Mouse (Mus musculus) MEL (cell line): ENCODE results near the gene Arl15. TPM values are rescaled to one million over a fixed set of nuclear protein-coding genes. Genes with fewer than 3 reads are reported as not detected.
A peak's percentile ranks its signal among the peaks of the same experiment; 100 is the strongest.

ENCODE experiments used
- DNase-seq: peaks from one replicate; pipeline ENCODE4 v3.0.0; 2011; ENCODE audit warnings: low read depth, low spot score
- H3K27ac ChIP-seq: 2 replicates; pipeline ENCODE4 v1.5.1; 2012; ENCODE audit warnings: low read depth, mild to moderate bottlenecking, control low read depth, low read length, moderate library complexity; ENCODE audit not compliant: control insufficient read depth
- H3K27me3 ChIP-seq, 2 experiments: fragments of 150-350 bp in 1 of 2; sonication (generic) in 1 of 2; 2 replicates each; pipeline ENCODE4 v1.6.1; 2012; ENCODE audit warnings: low read length in 2 of 2, mild to moderate bottlenecking in 2 of 2, improper control_type of control experiment in 1 of 2, moderate library complexity in 1 of 2; ENCODE audit not compliant: insufficient read depth in 2 of 2, control insufficient read depth in 1 of 2
- H3K36me3 ChIP-seq, 2 experiments: 2 replicates each; pipeline ENCODE4 v1.6.1; 2012 to 2014; ENCODE audit warnings: low read length in 2 of 2, improper control_type of control experiment in 1 of 2, inconsistent platforms in 1 of 2, mild to moderate bottlenecking in 1 of 2; ENCODE audit not compliant: insufficient read depth in 2 of 2, control insufficient read depth in 1 of 2
- H3K4me1 ChIP-seq, 2 experiments: fragments of 150-350 bp in 1 of 2; sonication (generic) in 1 of 2; 2 replicates each; pipeline ENCODE4 v1.6.1; 2012; ENCODE audit warnings: low read length in 2 of 2, improper control_type of control experiment in 1 of 2, mild to moderate bottlenecking in 1 of 2; ENCODE audit not compliant: insufficient read depth in 2 of 2, control insufficient read depth in 1 of 2
- H3K4me3 ChIP-seq, 2 experiments: fragments of 150-350 bp in 1 of 2; sonication (generic) in 1 of 2; 2 replicates each; pipeline ENCODE4 v1.5.1; 2012; ENCODE audit warnings: low read depth in 2 of 2, low read length in 2 of 2, mild to moderate bottlenecking in 2 of 2, moderate library complexity in 2 of 2, control low read depth in 1 of 2, improper control_type of control experiment in 1 of 2; ENCODE audit not compliant: control insufficient read depth in 1 of 2, insufficient read depth in 1 of 2
- H3K79me2 ChIP-seq: 2 replicates; pipeline ENCODE4 v1.6.1; 2012; ENCODE audit warnings: mild to moderate bottlenecking, low read length, moderate library complexity; ENCODE audit not compliant: control insufficient read depth, poor library complexity, insufficient read depth
- H3K9ac ChIP-seq: 2 replicates; pipeline ENCODE4 v1.6.1; 2012; ENCODE audit warnings: low read depth, mild to moderate bottlenecking, control low read depth, low read length, moderate library complexity; ENCODE audit not compliant: control insufficient read depth, poor library complexity, severe bottlenecking
- H3K9me3 ChIP-seq: fragments of 150-350 bp; sonication (generic); replicated peaks from 2 replicates; pipeline ENCODE4 v1.6.1; 2012; ENCODE audit warnings: mild to moderate bottlenecking, low read length, improper control_type of control experiment, moderate library complexity; ENCODE audit not compliant: insufficient read depth
- BHLHE40 ChIP-seq: IDR thresholded peaks from 2 replicates; pipeline ENCODE4 v1.6.1; 2012; ENCODE audit warnings: low read depth, mild to moderate bottlenecking, inconsistent platforms, low read length, improper control_type of control experiment, borderline replicate concordance
- CTCF ChIP-seq, 3 experiments: IDR thresholded peaks in 2 of 3; conservative IDR thresholded peaks in 1 of 3; 2 replicates each; pipeline ENCODE4 v1.5.1; 2011 to 2012; ENCODE audit warnings: low read length in 3 of 3, low read depth in 2 of 3, mild to moderate bottlenecking in 2 of 3, improper control_type of control experiment in 1 of 3, inconsistent platforms in 1 of 3, mixed read lengths in 1 of 3, moderate library complexity in 1 of 3; ENCODE audit not compliant: control insufficient read depth in 1 of 3, insufficient read depth in 1 of 3, poor library complexity in 1 of 3, severe bottlenecking in 1 of 3
- EP300 ChIP-seq, 2 experiments: IDR thresholded peaks; 2 replicates each; pipeline ENCODE4 v1.6.1; 2011; ENCODE audit warnings: improper control_type of control experiment in 2 of 2, low read length in 2 of 2, low read depth in 1 of 2, mild to moderate bottlenecking in 1 of 2
- ETS1 ChIP-seq: IDR thresholded peaks from 2 replicates; pipeline ENCODE4 v1.6.1; 2012; ENCODE audit warnings: low read depth, mild to moderate bottlenecking, inconsistent platforms, low read length, improper control_type of control experiment, moderate library complexity
- GABPA ChIP-seq: IDR thresholded peaks from 2 replicates; pipeline ENCODE4 v1.6.1; 2012; ENCODE audit warnings: low read depth, mild to moderate bottlenecking, inconsistent platforms, low read length, improper control_type of control experiment, moderate library complexity
- GATA1 ChIP-seq: IDR thresholded peaks from 2 replicates; pipeline ENCODE4 v1.6.1; 2011; ENCODE audit warnings: low read depth, low read length, improper control_type of control experiment
- HCFC1 ChIP-seq: IDR thresholded peaks from 2 replicates; pipeline ENCODE4 v1.6.1; 2012; ENCODE audit warnings: low read depth, mild to moderate bottlenecking, inconsistent platforms, low read length, improper control_type of control experiment, moderate library complexity
- JUND ChIP-seq: IDR thresholded peaks from 2 replicates; pipeline ENCODE4 v1.6.1; 2011; ENCODE audit warnings: low read depth, mild to moderate bottlenecking, improper control_type of control experiment, low read length
- MAX ChIP-seq: IDR thresholded peaks from 2 replicates; pipeline ENCODE4 v1.6.1; 2011; ENCODE audit warnings: low read length, improper control_type of control experiment
- MEF2A ChIP-seq: IDR thresholded peaks from 2 replicates; pipeline ENCODE4 v1.6.1; 2014; ENCODE audit warnings: low read depth, mild to moderate bottlenecking, inconsistent platforms, low read length, improper control_type of control experiment; ENCODE audit not compliant: poor library complexity, insufficient replicate concordance, severe bottlenecking; ENCODE audit errors: extremely low read depth
- MXI1 ChIP-seq: IDR thresholded peaks from 2 replicates; pipeline ENCODE4 v1.6.1; 2011; ENCODE audit warnings: mild to moderate bottlenecking, low read depth, low read length, improper control_type of control experiment
- MYB ChIP-seq: IDR thresholded peaks from 2 replicates; pipeline ENCODE4 v1.6.1; 2011; ENCODE audit warnings: mild to moderate bottlenecking, low read depth, low read length, improper control_type of control experiment
- NELFE ChIP-seq: IDR thresholded peaks from 2 replicates; pipeline ENCODE4 v1.6.1; 2011; ENCODE audit warnings: low read depth, low read length, improper control_type of control experiment
- POLR2AphosphoS5 ChIP-seq: IDR thresholded peaks from 2 replicates; pipeline ENCODE4 v1.6.1; 2012; ENCODE audit warnings: low read depth, borderline replicate concordance, mild to moderate bottlenecking, inconsistent platforms, low read length, moderate library complexity, mixed read lengths
- RAD21 ChIP-seq: IDR thresholded peaks from 2 replicates; pipeline ENCODE4 v1.6.1; 2011; ENCODE audit warnings: mild to moderate bottlenecking, low read depth, low read length, improper control_type of control experiment
- SIN3A ChIP-seq: IDR thresholded peaks from 2 replicates; pipeline ENCODE4 v1.6.1; 2012; ENCODE audit warnings: low read length, improper control_type of control experiment, inconsistent platforms
- SMC3 ChIP-seq: IDR thresholded peaks from 2 replicates; pipeline ENCODE4 v1.6.1; 2011; ENCODE audit warnings: low read depth, low read length, improper control_type of control experiment
- TBP ChIP-seq: IDR thresholded peaks from 2 replicates; pipeline ENCODE4 v1.8.0; 2011; ENCODE audit warnings: low read depth, low read length, improper control_type of control experiment
- TCF12 ChIP-seq: IDR thresholded peaks from 2 replicates; pipeline ENCODE4 v1.6.1; 2014; ENCODE audit warnings: low read depth, mild to moderate bottlenecking, inconsistent platforms, low read length, improper control_type of control experiment, moderate library complexity
- UBTF ChIP-seq: IDR thresholded peaks from 2 replicates; pipeline ENCODE4 v1.6.1; 2012; ENCODE audit warnings: low read depth, mild to moderate bottlenecking, inconsistent platforms, low read length, improper control_type of control experiment, moderate library complexity, borderline replicate concordance; ENCODE audit not compliant: insufficient read depth
- USF1 ChIP-seq: IDR thresholded peaks from 2 replicates; pipeline ENCODE4 v1.6.1; 2014; ENCODE audit warnings: low read depth, mild to moderate bottlenecking, inconsistent platforms, low read length, improper control_type of control experiment, moderate library complexity
- ZC3H11A ChIP-seq: IDR thresholded peaks from 2 replicates; pipeline ENCODE4 v1.6.1; 2012; ENCODE audit warnings: low read depth, mild to moderate bottlenecking, inconsistent platforms, low read length, improper control_type of control experiment
- ZKSCAN1 ChIP-seq: IDR thresholded peaks from 2 replicates; pipeline ENCODE4 v1.6.1; 2012; ENCODE audit warnings: low read depth, mild to moderate bottlenecking, inconsistent platforms, low read length, improper control_type of control experiment, moderate library complexity
- ZMIZ1 ChIP-seq: IDR thresholded peaks from 2 replicates; pipeline ENCODE4 v1.6.1; 2012; ENCODE audit warnings: low read depth, mild to moderate bottlenecking, inconsistent platforms, low read length, improper control_type of control experiment, moderate library complexity
- ZNF384 ChIP-seq: IDR thresholded peaks from 2 replicates; pipeline ENCODE4 v1.6.1; 2012; ENCODE audit warnings: low read depth, mild to moderate bottlenecking, inconsistent platforms, low read length, improper control_type of control experiment
- polyA plus RNA-seq, 2 experiments: library from polyadenylated mRNA; stranded (reverse) in 1 of 2; unstranded in 1 of 2; fragments of >175 nt in 1 of 2; fragments of >200 nt in 1 of 2; gene quantifications; 2 replicates each; pipeline versions ENCODE4 v1.2.1 to v1.2.4; 2012; ENCODE audit warnings: low replicate concordance in 2 of 2, low read depth in 1 of 2; ENCODE audit not compliant: insufficient read length in 2 of 2, insufficient read depth in 1 of 2, missing spikeins in 1 of 2
- total RNA-seq: library from RNA; depleted of rRNA; stranded (reverse); fragments of 300-350 nt; gene quantifications from 2 replicates; pipeline ENCODE4 v1.2.3, GENCODE M21; 2012

Arl15 gene
- total and polyA plus RNA-seq, 3 experiments, result 3.6 to 5.8 TPM; not detected in 1

DNA sequence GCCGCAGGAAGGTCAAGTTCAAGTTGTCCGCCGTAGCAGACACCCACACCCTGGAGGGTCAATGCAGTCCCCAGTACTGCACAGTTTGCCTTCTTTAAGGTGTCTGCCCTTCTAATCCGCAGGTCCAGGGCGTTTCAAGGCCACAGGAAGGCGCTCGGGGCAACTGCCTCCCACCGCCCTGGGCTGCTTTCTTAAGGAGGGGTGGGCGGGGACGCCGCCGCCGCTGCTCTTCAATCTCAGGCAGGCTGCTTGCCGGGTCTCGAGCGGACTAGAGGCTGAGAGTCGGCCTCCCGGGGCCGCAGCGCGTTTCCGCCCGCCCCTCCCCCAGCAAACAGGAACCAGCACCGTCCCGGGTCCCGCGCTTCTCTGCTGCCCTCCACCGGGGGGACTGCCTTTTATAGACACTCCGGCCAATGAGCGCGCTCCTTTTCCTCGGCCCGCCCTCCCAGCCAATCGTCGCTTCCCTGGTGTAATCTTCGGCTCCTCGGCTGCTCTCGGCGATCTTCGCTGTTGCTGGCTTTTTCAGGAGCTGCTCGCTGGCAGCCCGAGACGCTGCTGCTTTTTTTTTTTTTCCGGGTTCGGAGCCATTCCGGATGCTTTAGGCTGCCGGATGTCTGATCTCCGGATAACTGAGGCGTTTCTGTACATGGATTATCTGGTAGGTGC is at the start of gene Arl15 (continued):
- TF ChIP-seq MEF2A, result no peak
- TF ChIP-seq TCF12, result peak; percentile 71; the same call in 1 of the 2 replicates
- TF ChIP-seq RAD21, result no peak
- peak in 1 of 2 experiments; percentile 39; a peak in 2 of 4 replicates for TF ChIP-seq EP300 (IDR thresholded peaks at IDR 0.05; ENCODE audit: low read depth in 1 of 2, low read length in 2 of 2)

DNA sequence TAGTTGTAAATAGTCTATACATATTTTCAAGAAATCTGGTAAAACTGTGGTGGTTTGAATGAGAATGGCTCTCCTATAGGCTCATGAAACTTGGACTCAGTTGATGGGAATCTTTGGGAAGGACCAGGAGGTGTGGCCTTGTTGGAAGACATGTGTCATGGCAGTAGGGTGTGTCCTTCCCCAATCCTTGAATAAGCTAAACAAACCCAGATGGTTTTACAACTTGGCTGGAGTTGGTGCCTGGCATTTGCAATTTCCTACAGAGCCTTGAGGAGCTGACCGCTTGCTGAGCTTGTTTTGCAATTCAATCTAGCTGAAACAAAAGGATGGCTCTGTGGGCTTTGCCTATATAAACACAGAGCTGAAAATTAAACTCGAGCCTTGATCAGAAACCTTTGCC is 49.0 kb upstream of the Arl15 start:
- H3K27ac ChIP-seq, result no peak overlapping the region
- no peaks in the 10 kb centered on the region for H3K4me1 ChIP-seq
- H3K36me3 ChIP-seq, result no peaks in the 10 kb centered on the region
- H3K9me3 ChIP-seq, result no peaks in the 10 kb centered on the region
- no peak for DNase-seq
- H3K9ac ChIP-seq, result no peak overlapping the region
- H3K79me2 ChIP-seq, result no peaks in the 10 kb centered on the region
- H3K27me3 ChIP-seq, result no peaks in the 10 kb centered on the region
- H3K4me3 ChIP-seq, result no peak overlapping the region
- TF ChIP-seq SMC3 (no peak), MAX (no peak), JUND (no peak), EP300 (IDR thresholded peaks at IDR 0.05; ENCODE audit: low read depth in 1 of 2, low read length in 2 of 2) (no peak), ZC3H11A (no peak), SIN3A (no peak), CTCF (IDR thresholded peaks at IDR 0.05 in 2 of 3, conservative IDR thresholded peaks at IDR 0.05 in 1 of 3; ENCODE audit: control insufficient read depth in 1 of 3, insufficient read depth in 1 of 3, low read depth in 2 of 3, low read length in 3 of 3, poor library complexity in 1 of 3, severe bottlenecking in 1 of 3) (no peak), ETS1 (no peak), GABPA (no peak), NELFE (no peak), UBTF (no peak), ZNF384 (no peak), TCF12 (no peak), ZMIZ1 (no peak), TBP (no peak), MXI1 (no peak), POLR2AphosphoS5 (no peak)

DNA sequence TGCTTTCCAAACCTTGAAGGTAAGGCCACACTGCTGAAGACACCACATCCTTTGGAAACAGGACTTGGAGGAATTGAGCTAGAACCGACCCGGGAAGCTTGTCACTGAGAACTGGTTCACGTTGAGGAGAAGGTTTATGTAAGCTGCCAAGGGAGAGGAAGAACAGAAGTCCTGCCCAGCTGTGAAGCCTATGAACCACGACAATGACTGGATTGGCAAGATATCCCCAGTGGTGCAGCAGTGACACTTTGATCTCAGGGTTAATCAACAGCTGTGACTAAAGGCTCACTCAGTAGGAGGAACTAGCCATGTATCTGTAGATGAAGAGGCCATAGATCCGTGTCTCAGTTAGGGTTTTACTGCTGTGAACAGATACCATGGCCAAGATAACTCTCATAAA is 43.5 kb upstream of the Arl15 start:
- Histone ChIP-seq H3K79me2 (no peaks in the 10 kb centered on the region), H3K4me1 (no peaks in the 10 kb centered on the region; a peak in 1 of 4 replicates), H3K9ac (no peak overlapping the region), H3K27ac (no peak overlapping the region), H3K9me3 (no peaks in the 10 kb centered on the region), H3K4me3 (no peak overlapping the region), H3K36me3 (no peaks in the 10 kb centered on the region), H3K27me3 (no peaks in the 10 kb centered on the region)
- TF ChIP-seq TBP (no peak), GABPA (no peak), CTCF (IDR thresholded peaks at IDR 0.05 in 2 of 3, conservative IDR thresholded peaks at IDR 0.05 in 1 of 3; ENCODE audit: control insufficient read depth in 1 of 3, insufficient read depth in 1 of 3, low read depth in 2 of 3, low read length in 3 of 3, poor library complexity in 1 of 3, severe bottlenecking in 1 of 3) (no peak), GATA1 (no peak), HCFC1 (no peak), POLR2AphosphoS5 (no peak), SMC3 (no peak), MXI1 (no peak), UBTF (no peak), BHLHE40 (no peak), MYB (no peak), ZKSCAN1 (no peak), ZNF384 (no peak), USF1 (no peak), ETS1 (no peak), NELFE (no peak), ZMIZ1 (no peak), ZC3H11A (no peak), SIN3A (no peak)
- no peak for DNase-seq
